Mouse (Mus musculus) embryonic facial prominence, embryonic 11.5 days (tissue): ENCODE data around the gene Kmt2b. TPM values are rescaled to one million over a fixed set of nuclear protein-coding genes. Genes with fewer than 3 reads are reported as not detected.

Source experiments
- ATAC-seq: fragments of 200-750 bp; cut with Nextera tagmentation; replicated peaks from 2 replicates; pipeline ENCODE4 v1.8.0; 2017; ENCODE audit warnings: low read depth; ENCODE audit not compliant: insufficient number of reproducible peaks, low FRiP score, low TSS enrichment
- DNase-seq: peaks from one replicate; pipeline ENCODE4 v3.0.0-alpha.2; 2015; ENCODE audit warnings: low spot score
- H3K27ac ChIP-seq: fragments of 300-500 bp; sonication (generic); replicated peaks from 2 replicates; pipeline ENCODE4 v1.5.1; 2014; ENCODE audit warnings: mild to moderate bottlenecking, low read depth, low read length, control low read depth
- H3K27me3 ChIP-seq: fragments of 300-500 bp; sonication (generic); 2 replicates; pipeline ENCODE4 v1.6.1; 2014; ENCODE audit warnings: mild to moderate bottlenecking, low read length, moderate library complexity, mixed read lengths; ENCODE audit not compliant: control insufficient read depth, insufficient read depth
- H3K36me3 ChIP-seq: fragments of 300-500 bp; sonication (generic); replicated peaks from 2 replicates; pipeline ENCODE4 v1.6.1; 2014; ENCODE audit warnings: low read depth, mild to moderate bottlenecking, low read length, moderate library complexity, mixed read lengths; ENCODE audit not compliant: control insufficient read depth, insufficient read depth
- H3K4me1 ChIP-seq: fragments of 300-500 bp; sonication (generic); 2 replicates; pipeline ENCODE4 v1.6.1; 2014; ENCODE audit warnings: low read length, mixed read lengths; ENCODE audit not compliant: control insufficient read depth, insufficient read depth
- H3K4me2 ChIP-seq: fragments of 300-500 bp; sonication (generic); 2 replicates; pipeline ENCODE4 v1.6.1; 2014; ENCODE audit warnings: low read depth, mild to moderate bottlenecking, control low read depth, low read length, moderate library complexity
- H3K4me3 ChIP-seq: fragments of 300-500 bp; sonication (generic); 2 replicates; pipeline ENCODE4 v1.5.1; 2014; ENCODE audit warnings: low read depth, low read length, control low read depth
- H3K9ac ChIP-seq: fragments of 300-500 bp; sonication (generic); replicated peaks from 2 replicates; pipeline ENCODE4 v1.6.1; 2014; ENCODE audit warnings: mild to moderate bottlenecking, control low read depth, low read length
- H3K9me3 ChIP-seq: fragments of 300-500 bp; sonication (generic); replicated peaks from 2 replicates; pipeline ENCODE4 v1.6.1; 2016; ENCODE audit warnings: mild to moderate bottlenecking, low read length, inconsistent platforms, mixed read lengths; ENCODE audit not compliant: control insufficient read depth
- WGBS: fragments of 180-500 bp; shearing (Covaris S2); extraction: QIAGEN DNeasy Blood & Tissue Kit; methylation state at CpG from one replicate; pipeline ENCODE4 v1.1.7; 2014; 5-methylcytosine and 5-hydroxymethylcytosine counted together
- polyA plus RNA-seq: library from polyadenylated mRNA; unstranded; fragments of >200 nt; fragmentation: Nextera tagmentation; extraction: Ambion mirVana; gene quantifications from 2 replicates; pipeline ENCODE4 v1.2.1, GENCODE M21; 2014

The Kmt2b gene
- polyA plus RNA-seq, 1 experiment from 2014 or later, result 8.4 TPM

DNA sequence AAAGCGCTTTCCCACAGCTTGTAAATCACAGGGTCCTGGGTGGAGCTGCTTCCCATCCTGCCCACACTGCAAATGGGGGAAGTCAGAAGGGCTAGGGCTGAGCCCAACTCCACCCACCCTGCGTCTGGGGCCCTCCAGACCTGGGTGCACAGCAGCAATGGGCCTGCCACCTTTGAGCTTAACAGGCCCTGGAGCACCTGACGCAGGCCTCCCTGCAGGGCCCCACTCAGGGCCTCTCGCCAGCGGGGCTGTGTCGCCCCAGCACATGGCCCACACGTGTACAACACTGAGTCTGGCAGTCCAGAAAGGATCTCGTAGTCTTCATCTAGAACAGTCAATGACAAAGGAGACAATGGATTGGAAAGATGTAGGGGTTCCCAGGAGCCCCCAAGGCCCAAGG lies 8.6 kb downstream of the Kmt2b start:
- Histone ChIP-seq H3K9me3 (no peaks in the 10 kb centered on the region), H3K9ac (no peak overlapping the region), H3K27ac (no peak overlapping the region), H3K4me2 (no peak overlapping the region), H3K4me1 (no peaks in the 10 kb centered on the region), H3K36me3 (peaks cover 45% of the 10 kb centered on the region), H3K27me3 (no peaks in the 10 kb centered on the region), H3K4me3 (no peak overlapping the region)
- ATAC-seq (no peak), DNase-seq (no peak)
- WGBS, result 93% methylated on average over 8 of the region's 8 CpGs

DNA sequence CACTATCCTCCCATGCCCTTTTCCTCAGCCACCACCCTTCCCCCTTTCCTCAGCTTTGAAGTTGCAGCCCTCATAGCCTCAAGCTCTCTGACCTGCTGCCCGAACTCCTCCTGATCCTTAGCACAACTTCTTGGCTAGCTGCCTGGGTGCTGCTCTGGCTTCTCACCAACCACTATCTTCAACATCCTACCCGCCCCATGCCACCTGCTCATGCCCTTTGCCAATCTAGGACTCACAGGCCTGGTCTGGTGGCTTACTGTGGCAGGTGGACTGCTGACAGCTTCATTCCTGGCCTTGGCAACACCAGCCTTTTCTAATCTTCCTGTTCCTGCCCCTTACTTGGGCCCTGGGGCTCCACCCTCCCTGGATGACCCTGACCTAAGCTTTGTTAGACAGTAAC lies 15.6 kb downstream of the Kmt2b start:
- no peaks in the 10 kb centered on the region for H3K9me3 ChIP-seq
- DNase-seq (no peak), ATAC-seq (no peak)
- H3K36me3 ChIP-seq, result peaks cover 36% of the 10 kb centered on the region
- H3K9ac ChIP-seq, result no peak overlapping the region
- 72% methylated on average over 2 of the region's 2 CpGs for WGBS
- H3K4me1 ChIP-seq, result no peaks in the 10 kb centered on the region
- H3K27me3 ChIP-seq, result no peaks in the 10 kb centered on the region
- no peak overlapping the region for H3K4me3 ChIP-seq
- no peak overlapping the region for H3K4me2 ChIP-seq
- H3K27ac ChIP-seq, result no peak overlapping the region

DNA sequence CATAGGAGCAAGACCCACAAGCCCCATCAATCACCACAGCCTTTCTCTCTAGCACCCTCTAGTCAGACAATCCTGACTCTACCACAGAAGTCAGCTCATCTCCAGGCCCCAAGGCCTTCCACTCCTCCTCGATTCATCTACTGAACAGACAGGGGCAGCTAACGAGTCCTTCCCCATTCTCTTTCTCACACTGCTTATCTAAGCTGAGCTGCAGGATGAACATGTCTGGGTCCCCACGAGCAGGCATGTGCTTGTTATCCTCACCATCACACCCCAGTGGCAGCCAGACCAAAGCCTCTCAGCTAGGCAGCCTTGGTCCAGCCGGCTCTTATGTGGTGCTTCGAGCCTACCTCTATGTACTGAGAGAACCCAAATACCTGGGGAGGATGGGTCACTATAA lies 16.1 kb downstream of the Kmt2b start:
- Histone ChIP-seq H3K36me3 (peaks cover 36% of the 10 kb centered on the region), H3K27ac (no peak overlapping the region), H3K9ac (no peak overlapping the region), H3K27me3 (no peaks in the 10 kb centered on the region), H3K4me2 (no peak overlapping the region), H3K9me3 (no peaks in the 10 kb centered on the region), H3K4me1 (no peaks in the 10 kb centered on the region), H3K4me3 (no peak overlapping the region)
- ATAC-seq (no peak), DNase-seq (no peak)
- 95% methylated on average over 5 of the region's 5 CpGs for WGBS

DNA sequence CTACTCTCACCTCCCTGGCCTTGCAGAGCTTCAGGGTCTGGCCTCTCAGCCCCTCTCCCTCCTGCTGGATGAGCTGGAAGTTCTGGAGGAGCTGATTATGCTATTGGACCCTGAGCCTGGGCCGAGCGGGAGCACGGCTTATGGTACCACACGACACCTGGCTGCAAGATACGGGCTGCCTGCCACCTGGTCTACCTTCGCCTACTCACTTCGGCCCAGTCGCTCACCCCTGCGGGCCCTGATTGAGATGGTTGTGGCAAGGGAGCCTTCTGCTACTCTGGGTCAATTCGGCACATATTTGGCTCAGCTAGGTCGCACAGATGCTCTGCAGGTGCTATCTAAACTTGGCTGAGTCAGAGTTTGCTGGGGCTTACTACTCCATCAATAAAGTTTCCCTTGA lies 21.0 kb downstream of the Kmt2b start:
- H3K9ac ChIP-seq, result no peak overlapping the region
- H3K4me1 ChIP-seq, result no peaks in the 10 kb centered on the region
- no peak overlapping the region for H3K4me2 ChIP-seq
- H3K27me3 ChIP-seq, result no peaks in the 10 kb centered on the region
- ATAC-seq (no peak), DNase-seq (no peak)
- H3K36me3 ChIP-seq, result peaks cover 13% of the 10 kb centered on the region
- WGBS, result 94% methylated on average over 11 of the region's 11 CpGs
- no peak overlapping the region for H3K4me3 ChIP-seq
- H3K9me3 ChIP-seq, result no peaks in the 10 kb centered on the region
- no peak overlapping the region for H3K27ac ChIP-seq

DNA sequence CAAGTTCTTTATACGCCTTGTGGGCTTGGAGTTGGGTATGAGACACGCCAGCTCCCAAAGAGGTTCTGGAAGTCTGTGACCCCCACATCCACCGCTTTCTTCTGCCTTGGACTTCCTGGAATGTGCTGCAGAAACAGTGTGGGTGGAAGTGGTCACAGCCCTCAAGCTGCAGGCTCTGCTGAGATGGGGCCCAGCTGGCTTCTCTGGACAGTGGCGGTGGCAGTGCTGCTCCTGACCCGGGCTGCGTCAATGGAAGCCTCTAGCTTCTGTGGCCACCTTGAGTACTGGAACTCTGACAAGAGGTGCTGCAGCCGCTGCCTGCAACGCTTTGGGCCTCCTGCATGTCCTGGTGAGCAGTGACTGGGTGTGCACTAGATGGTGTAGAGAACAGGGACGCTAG lies 22.5 kb downstream of the Kmt2b start:
- no peak overlapping the region for H3K4me3 ChIP-seq
- no peaks in the 10 kb centered on the region for H3K9me3 ChIP-seq
- ATAC-seq, result no peak
- H3K9ac ChIP-seq, result no peak overlapping the region
- H3K4me1 ChIP-seq, result no peaks in the 10 kb centered on the region
- no peaks in the 10 kb centered on the region for H3K27me3 ChIP-seq
- WGBS, result 84% methylated on average over 9 of the region's 9 CpGs
- DNase-seq, result no peak
- H3K36me3 ChIP-seq, result peaks cover 8% of the 10 kb centered on the region
- no peak overlapping the region for H3K27ac ChIP-seq
- no peak overlapping the region for H3K4me2 ChIP-seq

DNA sequence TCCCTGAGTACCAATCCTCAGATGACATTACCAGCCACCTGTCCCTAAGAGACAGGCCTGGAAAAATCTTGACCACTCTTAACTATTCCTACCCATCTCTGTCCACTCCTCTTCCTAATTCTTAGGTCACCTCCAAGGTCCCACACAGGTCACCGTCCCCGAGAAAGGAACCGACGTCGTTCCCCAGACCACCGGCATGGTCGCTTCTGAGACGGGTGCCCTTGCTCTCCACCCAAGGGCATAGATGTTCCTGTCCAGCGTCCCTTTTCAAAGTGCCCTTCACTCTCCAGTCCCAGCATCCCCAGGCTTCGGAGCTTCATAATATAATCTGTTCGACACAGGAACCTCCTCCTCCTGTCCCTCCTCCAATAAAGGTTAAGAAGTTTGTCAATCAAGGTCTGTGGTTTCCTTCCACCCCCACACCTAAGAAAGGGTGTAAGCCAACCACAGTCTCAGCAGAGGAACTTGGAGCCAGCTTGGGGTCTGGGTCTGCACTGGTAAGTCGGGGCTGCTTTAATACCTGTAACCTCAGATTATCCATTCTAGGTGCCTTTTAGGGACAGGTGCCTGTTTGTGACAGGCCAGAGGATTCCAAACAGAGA lies 23.5 kb downstream of the Kmt2b start, which contains the start of gene Igflr1:
Gene Igflr1 (plus strand): TSS at position 458 of the 602 bp plus-strand sequence.
- Histone ChIP-seq H3K4me1 (no peaks in the 10 kb centered on the region), H3K27ac (no peak within 1 kb of the TSS), H3K36me3 (peaks cover 5% of the 10 kb centered on the region), H3K27me3 (no peaks in the 10 kb centered on the region), H3K9me3 (no peaks in the 10 kb centered on the region), H3K4me3 (no peak within 1 kb of the TSS), H3K4me2 (no peak within 1 kb of the TSS), H3K9ac (no peak within 1 kb of the TSS)
- WGBS, result 94% methylated on average over 12 of the region's 12 CpGs
- DNase-seq (no peak), ATAC-seq (no peak)

DNA sequence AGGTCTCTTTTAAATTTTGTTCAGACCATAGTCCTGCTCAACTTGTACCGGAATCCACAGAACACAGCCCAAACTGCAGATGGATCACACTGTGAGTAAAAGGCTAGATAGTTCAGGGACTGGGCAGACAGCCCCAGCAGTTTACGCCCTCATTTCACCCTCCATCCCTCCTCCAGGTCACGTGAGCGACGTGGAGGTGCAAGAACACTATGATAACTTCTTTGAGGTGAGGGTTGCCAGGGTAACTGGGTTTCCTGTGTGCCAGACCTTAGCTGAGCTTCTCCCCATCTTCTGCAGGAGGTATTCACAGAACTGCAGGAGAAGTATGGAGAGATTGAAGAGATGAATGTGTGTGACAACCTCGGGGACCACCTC lies 24.6 kb downstream of the Kmt2b start:
- peak overlapping the region; percentile 71 for H3K4me2 ChIP-seq
- peaks cover 1% of the 10 kb centered on the region for H3K36me3 ChIP-seq
- 22% methylated on average over 6 of the region's 6 CpGs for WGBS
- H3K4me1 ChIP-seq, result no peaks in the 10 kb centered on the region
- H3K9me3 ChIP-seq, result no peaks in the 10 kb centered on the region
- H3K9ac ChIP-seq, result peak overlapping the region; percentile 71
- no peak for DNase-seq
- peak overlapping the region; percentile 80; the same call in 1 of the 2 replicates for H3K27ac ChIP-seq
- no peak; the same call in 1 of the 2 replicates for ATAC-seq
- H3K4me3 ChIP-seq, result peak overlapping the region; percentile 60
- no peaks in the 10 kb centered on the region for H3K27me3 ChIP-seq

DNA sequence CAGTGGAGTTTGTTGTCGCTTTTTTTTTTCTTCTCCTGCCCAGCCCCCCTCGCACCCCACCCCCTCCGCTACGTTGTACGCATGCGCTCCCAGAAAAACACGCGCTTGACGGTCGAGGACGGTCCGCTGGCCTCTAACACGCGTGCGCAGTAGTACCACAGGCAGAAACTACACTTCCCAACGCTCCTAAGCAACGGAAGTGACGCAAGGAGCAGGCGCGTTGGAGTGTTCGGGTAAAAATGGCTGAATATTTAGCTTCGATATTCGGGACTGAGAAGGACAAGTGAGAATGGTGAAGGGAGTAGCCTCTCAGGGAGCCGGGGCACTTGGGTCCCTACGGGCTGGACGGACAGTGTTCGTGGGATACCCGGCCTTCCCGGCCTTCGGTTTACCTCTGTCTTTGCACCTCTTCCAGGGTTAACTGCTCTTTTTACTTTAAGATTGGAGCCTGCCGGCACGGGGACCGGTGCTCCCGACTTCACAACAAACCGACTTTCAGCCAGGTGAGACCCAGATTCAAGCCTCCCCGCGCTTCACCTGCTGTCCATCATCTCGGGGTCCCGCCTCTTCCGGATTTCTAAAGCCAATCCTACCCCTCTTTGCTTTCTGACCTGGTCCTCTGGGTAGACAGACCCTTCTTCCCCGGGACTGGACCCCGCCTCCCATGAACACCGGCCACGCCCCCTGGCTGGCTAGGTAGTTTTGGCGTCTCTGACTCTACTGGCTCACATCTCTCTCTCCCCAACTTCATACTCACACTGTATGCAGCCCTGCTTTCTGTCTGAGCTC lies 25.2 kb downstream of the Kmt2b start, which contains the start of the genes U2af1l4, Gm49396 and Psenen:
Gene U2af1l4 (plus strand): TSS at position 185 of the 789 bp plus-strand sequence.
Gene Gm49396 (plus strand): TSS at position 228 of the 789 bp plus-strand sequence.
Gene Psenen (minus strand): TSS at position 511 of the 789 bp plus-strand sequence.
- WGBS, result under 1% methylated on average over 45 of the region's 45 CpGs
- peak; percentile 99 for DNase-seq

More for the DNA sequence above, 25.2 kb downstream of the Kmt2b start, which contains the start of the genes U2af1l4, Gm49396 and Psenen:
- no peaks in the 10 kb centered on the region for H3K36me3 ChIP-seq
- H3K4me2 ChIP-seq, result peak within 1 kb of the TSS; percentile 71
- peak; percentile 76 for ATAC-seq
- no peaks in the 10 kb centered on the region for H3K9me3 ChIP-seq
- no peaks in the 10 kb centered on the region for H3K4me1 ChIP-seq
- peak within 1 kb of the TSS; percentile 60 for H3K4me3 ChIP-seq
- no peaks in the 10 kb centered on the region for H3K27me3 ChIP-seq
- peak within 1 kb of the TSS; percentile 80 for H3K27ac ChIP-seq
- peak within 1 kb of the TSS; percentile 71 for H3K9ac ChIP-seq
